Mouse (Mus musculus) forelimb bud, embryonic 11.5 days (tissue): ENCODE results near the gene Eid1.
A peak's percentile ranks its signal among the peaks of the same experiment; 100 is the strongest.

Experiments
- DNase-seq: peaks from one replicate; pipeline ENCODE4 v3.0.0-alpha.2; 2012; ENCODE audit warnings: low read depth, low spot score

The Eid1 gene

DNA sequence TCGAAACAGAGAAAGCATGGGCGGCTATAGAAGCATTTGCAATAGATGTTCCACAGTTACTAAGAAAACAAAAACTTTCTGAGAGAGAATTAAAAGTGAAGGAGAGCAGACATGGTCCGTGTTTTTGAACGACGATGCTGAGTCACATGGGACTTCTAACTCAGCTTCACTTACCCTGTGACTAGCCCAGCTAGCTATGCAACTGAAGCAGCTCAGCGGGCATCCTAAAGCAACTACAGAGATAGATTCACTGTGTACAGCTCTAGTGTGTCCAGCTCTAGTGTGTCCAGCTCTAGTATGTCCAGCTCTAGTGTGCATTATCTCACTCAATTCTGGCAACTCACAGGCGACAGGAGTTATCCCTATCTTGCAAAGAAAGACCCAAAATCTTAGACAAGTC, 5.2 kb upstream of the Eid1 start:
- DNase-seq = no peak

DNA sequence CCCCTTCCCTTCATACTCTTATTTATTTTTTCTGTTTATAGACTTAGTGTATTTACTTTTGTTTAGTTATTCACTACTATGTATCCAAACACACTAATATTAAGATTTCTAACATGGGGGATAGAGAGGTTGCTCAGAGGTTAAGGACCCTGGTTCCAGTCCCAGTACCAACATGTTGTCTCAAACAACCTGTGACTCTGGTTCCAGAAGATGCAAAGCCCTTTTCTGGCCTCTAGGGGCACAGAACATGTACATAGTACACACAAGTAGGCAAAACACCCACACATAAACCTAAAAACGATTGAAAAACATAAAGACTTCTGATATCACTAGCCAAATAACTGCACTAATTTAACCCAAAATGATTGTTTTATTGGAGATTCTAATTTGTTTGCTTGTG, 2.0 kb upstream of the Eid1 start:
- no peak for DNase-seq

DNA sequence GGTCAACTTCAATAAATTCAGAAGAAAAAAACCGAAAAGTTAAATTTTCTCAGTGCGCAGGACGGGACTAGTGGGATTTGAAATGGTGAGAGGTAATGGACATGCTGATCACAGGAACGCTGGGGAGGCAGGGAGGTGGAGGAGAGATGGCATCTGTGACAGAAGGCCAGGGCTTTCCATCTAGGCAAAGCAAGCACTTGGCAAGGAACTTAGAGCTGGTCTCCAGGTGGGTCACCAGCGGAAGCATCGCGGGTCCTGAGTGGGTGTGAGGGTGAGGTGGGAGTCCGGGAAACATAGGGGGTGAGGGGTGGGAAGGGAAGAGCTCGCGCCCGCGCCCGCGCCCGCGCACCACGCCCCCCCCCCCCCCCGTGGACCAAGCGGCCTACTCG, 333 bp upstream of the Eid1 start:
- DNase-seq = no peak

DNA sequence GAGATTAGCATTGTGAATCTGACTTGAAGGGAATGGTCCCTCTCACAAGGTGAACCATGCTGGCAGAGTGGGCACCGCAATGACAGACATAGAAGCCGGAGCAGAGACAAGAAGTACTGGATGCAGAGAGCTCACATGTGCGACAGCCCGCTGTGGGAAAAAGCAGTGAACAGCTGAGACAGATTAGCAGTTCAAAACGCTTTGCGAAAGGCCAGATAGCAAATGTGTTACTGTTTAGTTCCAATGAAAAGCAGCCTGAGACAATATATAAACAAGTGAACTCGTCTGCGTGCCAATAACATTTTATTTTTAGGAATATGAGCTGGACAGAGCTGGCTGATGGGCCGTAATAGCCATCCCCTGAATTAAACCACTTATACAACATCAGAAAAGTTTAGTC, 8.9 kb downstream of the Eid1 start:
- peak; percentile 41 for DNase-seq

DNA sequence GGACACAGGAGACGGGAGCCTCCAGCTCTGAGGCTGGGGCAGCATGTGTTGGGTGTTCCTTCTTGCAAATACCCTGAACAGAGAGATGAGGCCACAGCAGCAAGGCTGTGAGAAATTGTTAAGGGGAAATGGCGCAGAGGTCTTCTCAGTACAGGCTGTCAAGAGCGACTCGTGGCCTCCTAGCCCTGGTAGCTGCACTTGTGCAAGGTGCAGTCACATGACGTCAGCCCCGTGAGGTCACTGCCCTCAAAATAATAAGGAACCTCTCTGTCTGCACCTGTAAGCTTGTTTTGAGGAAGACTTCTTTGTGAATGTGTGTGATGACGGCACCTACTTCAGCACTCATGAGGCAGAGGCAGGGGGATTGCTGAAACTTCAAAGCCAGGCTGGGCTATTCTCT, 11.0 kb downstream of the Eid1 start:
- no peak for DNase-seq

DNA sequence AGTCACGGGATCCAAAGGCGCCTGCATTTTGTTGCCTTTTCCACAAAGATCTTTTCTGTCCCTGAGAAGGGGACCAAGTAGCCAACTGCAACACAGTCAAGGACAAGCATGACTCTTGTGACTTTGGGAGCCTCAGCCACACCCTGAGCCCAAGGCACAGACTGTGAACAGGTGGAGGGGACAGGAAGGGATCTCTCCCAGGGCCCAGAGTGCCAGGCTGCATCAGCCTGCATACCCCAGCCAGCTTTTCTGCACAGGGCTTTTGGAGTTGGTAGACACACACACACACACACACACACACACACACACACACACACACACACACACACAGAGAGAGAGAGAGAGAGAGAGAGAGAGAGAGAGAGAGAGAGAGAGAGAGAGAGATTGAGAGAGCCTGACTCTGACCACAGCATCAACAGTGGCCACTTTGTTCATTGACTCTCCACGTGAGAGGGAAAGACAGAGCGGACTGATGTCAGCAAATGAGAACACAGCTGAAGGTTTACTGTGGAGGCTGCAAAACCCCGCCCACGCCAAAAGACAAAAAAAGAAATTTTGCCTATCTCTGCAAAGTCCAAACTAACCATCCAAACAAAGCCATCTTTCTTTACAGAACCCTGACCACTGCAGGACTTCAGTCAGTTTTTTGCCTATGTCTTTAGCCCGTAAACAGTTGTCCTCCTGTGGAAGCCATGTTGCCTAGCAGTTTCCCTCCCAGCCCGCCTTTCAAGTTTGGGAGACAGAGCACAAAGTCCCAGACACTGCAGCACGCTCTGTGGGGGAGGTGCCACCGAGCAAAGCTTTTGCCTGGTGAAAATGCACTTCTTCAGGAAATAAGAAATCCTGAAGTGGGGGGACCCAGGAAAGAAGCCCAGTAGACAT, 11.9 kb downstream of the Eid1 start:
- no peak for DNase-seq

DNA sequence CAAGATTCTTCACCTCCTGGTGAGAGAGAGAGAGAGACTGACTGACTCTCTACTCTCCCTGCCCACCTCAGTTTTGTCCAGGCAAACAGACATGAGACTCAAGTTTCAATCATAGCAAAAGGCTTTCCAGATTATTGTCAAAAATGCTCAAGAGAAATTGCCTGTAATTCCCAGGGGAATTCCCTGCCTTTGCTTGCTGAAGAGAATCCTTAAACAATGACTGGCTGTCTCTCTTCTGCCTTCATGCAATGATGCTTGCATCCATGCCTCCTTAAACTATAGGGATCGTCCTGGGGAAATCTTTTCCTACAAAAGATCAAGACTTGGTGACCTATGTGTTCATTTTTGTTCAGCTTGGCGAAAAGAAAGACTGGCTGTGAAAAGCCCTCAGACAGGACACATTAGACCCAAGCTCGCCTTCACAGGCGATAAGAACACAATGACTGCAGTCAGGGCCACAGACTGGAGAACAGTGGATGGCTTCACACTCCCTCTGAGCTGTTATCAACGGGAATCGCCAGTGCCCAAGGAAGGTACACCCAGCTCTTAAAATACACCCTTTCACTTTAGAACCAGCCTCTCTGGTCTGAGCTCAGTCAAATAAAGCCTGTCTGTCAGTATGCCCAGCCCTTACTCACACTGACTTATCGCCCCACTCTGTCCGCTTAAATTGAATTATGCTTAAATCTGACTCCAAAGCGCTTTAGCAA, 12.7 kb downstream of the Eid1 start:
- DNase-seq = no peak

DNA sequence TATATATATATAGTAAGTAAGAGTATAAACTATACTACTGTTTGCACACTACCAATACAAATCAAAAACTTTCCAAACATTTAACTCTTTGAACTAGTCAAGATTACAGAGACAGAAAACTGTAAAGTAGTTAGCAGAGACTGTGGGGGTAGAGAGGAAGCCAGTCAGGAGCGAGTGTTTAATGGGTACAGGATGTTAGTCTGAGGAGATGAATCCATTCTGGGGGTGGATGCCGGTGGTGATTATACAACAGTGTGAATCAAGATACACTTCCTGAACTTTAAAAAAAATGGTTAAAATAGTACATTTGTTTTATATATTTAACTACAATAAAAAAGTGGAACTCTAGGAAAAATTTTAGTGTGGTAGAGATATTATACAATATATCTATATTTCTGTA, 19.1 kb downstream of the Eid1 start:
- DNase-seq = no peak

DNA sequence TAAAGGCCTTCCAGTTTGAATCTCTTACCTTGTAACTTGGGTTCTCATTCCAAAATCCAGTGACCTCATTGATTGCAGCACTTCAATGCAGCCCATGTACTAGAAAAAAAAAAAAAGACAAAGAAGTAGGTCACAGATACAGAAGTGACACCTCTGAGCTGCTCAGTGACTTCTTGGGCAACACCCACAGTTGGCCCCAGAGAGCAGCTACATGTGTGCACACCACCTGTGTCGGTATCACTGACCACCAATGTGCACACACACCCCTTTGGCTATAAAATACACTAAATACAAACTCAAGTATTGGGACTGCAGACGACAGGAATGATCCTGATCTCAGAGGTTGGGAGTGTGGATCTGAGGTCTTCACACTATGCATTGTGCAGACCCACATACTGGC, 21.9 kb downstream of the Eid1 start:
- no peak for DNase-seq

DNA sequence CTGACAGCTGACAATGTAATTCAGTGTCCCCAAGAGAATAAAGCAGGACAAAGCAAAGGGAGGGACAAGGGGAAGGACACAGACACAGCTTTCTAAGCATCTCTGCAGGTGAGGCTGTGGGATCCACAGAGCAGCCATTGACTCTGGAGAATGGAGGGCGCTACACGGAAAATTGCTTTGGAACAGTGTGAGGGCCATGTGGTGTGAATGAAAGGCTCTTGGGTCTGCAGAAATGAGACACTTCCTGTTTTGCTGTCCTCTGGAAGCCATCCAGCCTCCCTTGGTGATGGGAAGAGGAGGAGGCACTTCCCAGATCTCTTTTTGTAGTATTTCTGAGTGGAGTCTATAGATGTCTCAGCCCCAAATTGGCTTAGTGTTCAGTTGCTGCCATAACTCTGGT, 23.3 kb downstream of the Eid1 start:
- DNase-seq = no peak

DNA sequence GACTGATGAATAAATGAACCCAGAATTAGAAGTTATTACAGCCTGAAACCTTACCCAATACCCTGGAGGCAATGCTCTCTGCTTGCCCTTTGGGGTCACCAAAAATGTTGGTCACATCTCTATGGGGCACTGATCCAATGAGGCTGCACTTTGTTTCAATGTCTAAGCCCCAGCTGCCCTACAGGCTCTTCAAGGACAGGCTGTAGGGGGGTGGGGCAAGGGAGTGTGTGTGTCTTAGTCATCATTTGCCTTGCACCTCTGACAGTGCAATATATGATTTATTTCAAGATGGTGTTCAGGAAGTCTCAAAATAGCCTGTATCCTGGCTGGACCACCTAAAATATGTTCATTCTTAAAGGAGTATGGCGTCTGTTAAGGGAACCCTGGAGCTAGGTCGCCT, 28.7 kb downstream of the Eid1 start:
- no peak for DNase-seq

DNA sequence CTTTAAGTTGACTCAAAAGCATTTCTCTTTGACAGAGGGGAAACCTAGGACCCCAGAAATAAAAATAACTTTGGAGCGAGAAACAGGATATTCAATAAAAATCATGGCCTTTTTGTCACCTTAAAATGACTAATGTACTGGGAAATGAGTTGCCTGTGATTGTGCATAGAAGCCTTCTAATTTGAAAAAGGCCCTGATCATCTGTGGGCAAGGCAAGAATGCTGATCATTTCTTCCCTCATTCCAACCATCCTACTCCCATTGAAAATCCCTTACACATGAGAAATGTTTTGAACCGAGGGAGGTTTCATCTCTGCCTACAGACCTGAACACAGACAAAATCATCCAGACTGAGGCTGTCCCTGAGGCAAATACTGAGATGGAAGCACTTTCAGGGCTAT, 30.0 kb downstream of the Eid1 start:
- DNase-seq = no peak

DNA sequence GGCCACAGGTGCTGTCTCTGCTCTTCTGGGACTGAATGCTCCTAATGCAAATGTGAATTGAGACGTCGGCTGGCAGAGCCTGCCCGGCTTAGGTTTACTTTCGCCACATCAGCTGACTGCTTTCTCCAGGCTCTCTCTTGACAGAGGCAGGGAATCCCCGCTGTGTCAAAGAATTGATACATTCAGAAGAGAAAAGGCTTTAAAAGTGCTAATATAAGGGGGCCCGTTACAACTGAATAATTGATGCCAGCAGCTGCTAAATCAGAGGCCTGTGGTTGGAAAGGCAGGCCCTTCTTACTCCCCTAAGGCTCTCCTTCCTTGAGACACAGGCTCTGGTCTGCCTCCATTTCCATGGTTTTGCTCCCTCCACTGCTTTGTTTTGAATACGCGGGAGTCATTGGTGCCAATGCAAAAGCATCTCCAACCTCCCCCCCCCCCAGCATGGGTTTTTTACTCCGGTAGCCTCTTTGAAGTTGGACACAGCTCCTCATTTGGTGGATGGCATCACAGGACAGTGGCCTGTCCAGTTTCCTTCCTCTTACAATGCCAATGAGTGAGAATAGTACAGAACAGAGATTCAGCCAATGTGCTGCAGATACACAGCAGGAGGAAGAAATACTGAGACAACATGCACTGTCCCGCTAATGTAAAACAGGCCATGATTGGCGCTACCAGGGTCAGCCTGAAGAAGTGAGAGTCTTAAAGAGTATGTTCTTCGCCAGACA, 32.2 kb downstream of the Eid1 start:
- no peak for DNase-seq

DNA sequence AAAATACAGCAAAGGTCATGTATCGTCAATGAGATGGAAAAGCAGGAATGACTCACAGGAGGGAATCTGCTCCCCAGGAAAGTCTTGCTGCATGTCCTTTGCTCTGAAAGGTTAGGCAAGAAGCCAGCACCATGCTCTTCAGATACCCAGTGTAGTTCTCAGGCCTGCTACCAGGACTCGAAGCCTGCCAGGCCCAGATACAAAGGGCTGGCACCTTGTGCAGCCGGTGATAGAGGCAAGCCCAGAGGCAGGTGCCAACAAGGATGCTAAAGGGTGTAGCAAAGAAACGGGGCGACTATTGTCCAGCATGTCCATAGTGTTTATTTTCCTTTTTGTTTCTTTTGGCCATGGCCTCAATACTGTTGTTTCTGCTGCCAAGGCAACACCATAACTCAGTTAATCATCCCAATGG, 33.6 kb downstream of the Eid1 start:
- DNase-seq = no peak

DNA sequence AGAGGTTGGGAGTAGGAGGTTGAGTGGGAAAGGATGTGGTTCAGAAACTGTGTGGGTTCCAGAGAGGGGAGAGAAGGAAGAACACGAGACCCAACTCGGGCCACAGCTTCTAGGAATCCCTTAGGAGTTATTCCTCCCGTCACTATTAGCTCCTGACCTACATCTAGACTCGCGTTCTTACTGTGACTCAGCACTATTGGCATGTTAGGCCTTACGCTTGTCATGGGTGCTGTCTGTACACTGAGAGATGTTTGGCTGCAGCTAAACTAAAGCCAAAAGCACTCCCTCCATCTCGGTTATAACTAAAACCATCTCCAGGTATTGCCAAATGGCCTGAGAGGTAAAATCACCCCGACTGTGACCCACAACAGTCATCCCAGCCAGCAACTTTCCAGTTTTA, 43.7 kb downstream of the Eid1 start:
- DNase-seq = no peak

DNA sequence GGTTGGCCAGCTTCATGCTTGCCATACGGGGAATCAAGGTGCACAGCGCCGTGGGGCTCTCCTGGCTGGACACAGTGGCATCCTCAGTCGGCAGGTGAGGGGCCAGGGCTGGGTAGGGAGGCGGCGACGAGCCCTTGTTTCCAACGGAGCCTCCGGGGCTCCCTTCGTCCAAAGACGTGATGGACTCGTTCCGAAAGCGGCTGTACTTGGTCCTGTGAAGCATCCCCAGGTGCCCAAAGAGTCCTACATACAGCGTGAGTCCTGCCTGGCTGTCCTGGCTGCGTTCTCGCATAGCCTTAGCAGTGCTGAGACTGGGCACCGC, 50.2 kb downstream of the Eid1 start:
- DNase-seq = no peak

DNA sequence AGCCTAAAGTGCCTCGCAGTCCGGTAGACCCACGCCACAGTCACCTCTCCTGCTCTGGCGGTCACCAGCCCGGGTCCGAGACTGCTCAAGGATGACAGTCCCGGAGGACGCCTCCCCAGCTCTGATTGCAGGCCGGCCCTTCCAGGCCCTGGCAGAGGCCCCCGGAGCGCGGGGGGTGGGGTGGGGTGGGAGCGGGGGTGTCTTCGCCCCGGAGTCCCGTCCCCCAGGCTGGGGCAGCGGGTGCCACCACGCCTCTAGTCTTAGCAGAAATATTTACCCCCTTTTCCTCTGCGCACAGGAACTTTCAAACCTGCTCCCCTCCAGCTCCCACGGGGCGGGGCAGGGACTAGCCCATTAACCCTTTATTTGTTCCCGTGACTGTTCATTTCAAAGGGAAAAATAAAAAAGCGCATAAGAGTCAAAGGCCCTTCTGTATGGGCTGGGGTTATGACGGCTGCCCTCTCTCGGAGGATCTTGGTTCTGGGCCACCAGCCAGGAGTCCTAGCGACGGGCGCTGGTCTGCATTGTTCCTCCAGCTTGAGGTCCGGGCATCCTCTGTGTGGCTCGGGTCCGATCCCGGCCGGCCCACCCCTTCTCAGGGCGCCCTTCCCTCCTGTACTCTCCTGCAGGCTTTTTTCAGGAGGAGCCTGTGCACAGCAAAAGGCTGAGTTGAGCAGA, 50.7 kb downstream of the Eid1 start:
- peak; percentile 38 for DNase-seq

DNA sequence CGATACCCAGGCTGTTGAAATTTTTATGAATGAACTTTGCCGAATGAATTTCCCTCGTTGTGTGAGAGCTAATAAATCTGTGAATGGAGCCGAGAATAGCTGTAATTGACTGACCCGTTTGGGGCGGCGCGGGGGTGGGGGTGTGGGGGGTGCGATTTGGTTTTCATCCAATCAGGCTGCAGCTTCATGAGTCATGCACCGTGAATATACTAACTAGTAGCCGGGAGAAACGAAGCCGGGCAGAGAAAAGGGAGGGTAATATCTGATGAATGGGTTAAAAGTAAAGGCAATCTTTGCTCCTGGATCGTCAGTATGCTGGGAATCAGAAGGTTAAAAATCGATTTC, 51.2 kb downstream of the Eid1 start, which contains the start of gene Shc4:
Gene Shc4, minus strand, starts transcription at position 63 of the 345 bp plus-strand sequence.
- DNase-seq = peak; percentile 40
